8 mouse cellular contexts compared by ENCODE assay signal in genomic region chr5:97110697-97111096, GRCm38 (mm10). TPM values are rescaled to one million over a fixed set of nuclear protein-coding genes. Genes with fewer than 3 reads are reported as not detected.
DNase-seq lines count a peak whose midpoint lies in the region; ATAC-seq and TF ChIP-seq lines count a peak whose summit lies in the region.

No protein-coding gene starts in this region.

- H3K4me2 ChIP-seq in heart, embryonic 13.5 days, result peak overlapping the region; percentile 95
- peak overlapping the region; percentile 68 for H3K4me2 ChIP-seq in embryonic facial prominence, embryonic 11.5 days (ENCODE audit: low read depth, low read length)
- H3K4me2 ChIP-seq in limb, embryonic 13.5 days (replicated peaks), result peak overlapping the region; percentile 69
- H3K4me2 ChIP-seq in stomach, embryonic 14.5 days (replicated peaks; ENCODE audit: low read depth, low read length), result peak overlapping the region; percentile 64

- no peaks in the 10 kb centered on the region; the same call in 1 of the 2 replicates for H3K27me3 ChIP-seq in heart, embryonic 13.5 days (replicated peaks)
- H3K27me3 ChIP-seq in E14TG2a.4 (ENCODE audit: insufficient read depth, low read length), result peaks cover 8% of the 10 kb centered on the region; the same call in 1 of the 2 replicates
- H3K27me3 ChIP-seq in embryonic facial prominence, embryonic 11.5 days (ENCODE audit: control insufficient read depth, insufficient read depth, low read length), result no peaks in the 10 kb centered on the region
- no peaks in the 10 kb centered on the region for H3K27me3 ChIP-seq in limb, embryonic 13.5 days
- no peaks in the 10 kb centered on the region for H3K27me3 ChIP-seq in stomach, embryonic 14.5 days (ENCODE audit: control insufficient read depth, insufficient read depth, low read length)

- no peaks in the 10 kb centered on the region for H3K36me3 ChIP-seq in heart, embryonic 13.5 days
- H3K36me3 ChIP-seq in E14TG2a.4 (ENCODE audit: insufficient read depth, low read length), result peaks cover 24% of the 10 kb centered on the region
- no peaks in the 10 kb centered on the region for H3K36me3 ChIP-seq in embryonic facial prominence, embryonic 11.5 days (replicated peaks; ENCODE audit: control insufficient read depth, insufficient read depth, low read depth, low read length)
- H3K36me3 ChIP-seq in limb, embryonic 13.5 days, result peaks cover 12% of the 10 kb centered on the region; the same call in 1 of the 2 replicates
- H3K36me3 ChIP-seq in stomach, embryonic 14.5 days (ENCODE audit: control insufficient read depth, insufficient read depth, low read length), result no peaks in the 10 kb centered on the region

- no peak for ATAC-seq in heart, embryonic 13.5 days (ENCODE audit: extremely low read depth, insufficient number of reproducible peaks, low FRiP score, low TSS enrichment)
- ATAC-seq in embryonic facial prominence, embryonic 11.5 days (replicated peaks; ENCODE audit: insufficient number of reproducible peaks, low FRiP score, low TSS enrichment, low read depth), result no peak
- ATAC-seq in limb, embryonic 13.5 days (ENCODE audit: low FRiP score, low read depth), result no peak
- no peak for ATAC-seq in stomach, embryonic 14.5 days (ENCODE audit: insufficient number of reproducible peaks, insufficient read depth, low FRiP score, low read depth)

- TF ChIP-seq CTCF in E14TG2a.4 (conservative IDR thresholded peaks at IDR 0.05; ENCODE audit: low read length), result no peak

- H3K4me3 ChIP-seq in heart, embryonic 13.5 days, result peak overlapping the region; percentile 79
- H3K4me3 ChIP-seq in E14TG2a.4 (replicated peaks; ENCODE audit: low read length), result peak overlapping the region; percentile 91
- H3K4me3 ChIP-seq in embryonic facial prominence, embryonic 11.5 days (ENCODE audit: low read depth, low read length), result peak overlapping the region; percentile 67
- H3K4me3 ChIP-seq in limb, embryonic 13.5 days, result peak overlapping the region; percentile 71
- H3K4me3 ChIP-seq in stomach, embryonic 14.5 days (ENCODE audit: low read depth, low read length), result peak overlapping the region; percentile 54

- H3K9me3 ChIP-seq in heart, embryonic 13.5 days, result no peaks in the 10 kb centered on the region
- H3K9me3 ChIP-seq in E14TG2a.4 (ENCODE audit: low read length), result no peaks in the 10 kb centered on the region
- no peaks in the 10 kb centered on the region for H3K9me3 ChIP-seq in embryonic facial prominence, embryonic 11.5 days (replicated peaks; ENCODE audit: control insufficient read depth, low read length)
- H3K9me3 ChIP-seq in limb, embryonic 13.5 days, result no peaks in the 10 kb centered on the region
- H3K9me3 ChIP-seq in stomach, embryonic 14.5 days (ENCODE audit: control insufficient read depth, low read depth, low read length), result no peaks in the 10 kb centered on the region

- no peak overlapping the region for H3K27ac ChIP-seq in heart, embryonic 13.5 days (replicated peaks)
- H3K27ac ChIP-seq in embryonic facial prominence, embryonic 11.5 days (replicated peaks; ENCODE audit: low read depth, low read length), result no peak overlapping the region
- no peak overlapping the region for H3K27ac ChIP-seq in limb, embryonic 13.5 days
- no peak overlapping the region for H3K27ac ChIP-seq in stomach, embryonic 14.5 days (ENCODE audit: low read length)

- DNase-seq in heart, adult 9 months (ENCODE audit: low spot score in 2 of 2), result no peak
- DNase-seq in embryonic facial prominence, embryonic 11.5 days (ENCODE audit: low spot score), result no peak
- DNase-seq in embryo, embryonic 9.5 days (ENCODE audit: extremely low spot score), result no peak
- no peak for DNase-seq in adrenal gland, adult (ENCODE audit: inconsistent age in 2 of 2, low spot score in 1 of 2)

- WGBS in heart, embryonic 13.5 days, result 27% methylated on average over 5 of the region's 5 CpGs
- 12% methylated on average over 5 of the region's 5 CpGs for WGBS in embryonic facial prominence, embryonic 11.5 days
- WGBS in limb, embryonic 13.5 days, result 14% methylated on average over 5 of the region's 5 CpGs
- WGBS in stomach, embryonic 14.5 days, result 13% methylated on average over 5 of the region's 5 CpGs

- H3K9ac ChIP-seq in heart, embryonic 13.5 days, result peak overlapping the region; percentile 83
- peak overlapping the region; percentile 66 for H3K9ac ChIP-seq in embryonic facial prominence, embryonic 11.5 days (replicated peaks; ENCODE audit: low read length)
- H3K9ac ChIP-seq in limb, embryonic 13.5 days, result peak overlapping the region; percentile 73
- peak overlapping the region; percentile 43 for H3K9ac ChIP-seq in stomach, embryonic 14.5 days (replicated peaks; ENCODE audit: low read depth, low read length)

- H3K4me1 ChIP-seq in heart, embryonic 13.5 days, result peaks cover 11% of the 10 kb centered on the region
- peaks cover 13% of the 10 kb centered on the region for H3K4me1 ChIP-seq in E14TG2a.4 (replicated peaks; ENCODE audit: low read depth, low read length)
- no peaks in the 10 kb centered on the region for H3K4me1 ChIP-seq in embryonic facial prominence, embryonic 11.5 days (ENCODE audit: control insufficient read depth, insufficient read depth, low read length)
- H3K4me1 ChIP-seq in limb, embryonic 13.5 days, result peaks cover 16% of the 10 kb centered on the region
- 0 out of 2 replicates have a peak, but pooled peaks cover 2% of the 10 kb centered on the region for H3K4me1 ChIP-seq in stomach, embryonic 14.5 days (ENCODE audit: control insufficient read depth, insufficient read depth, low read length)

RNA-seq across cellular contexts. Expression of gene Paqr3, which starts 0.7 kb away (rescaled TPM):
- 1.7 and 1.8 TPM in 2 replicates for polyA plus RNA-seq in heart, embryonic 13.5 days (2015; fragmentation: Nextera tagmentation; extraction: Ambion mirVana)
- polyA plus RNA-seq in embryonic facial prominence, embryonic 11.5 days (2014; fragmentation: Nextera tagmentation; extraction: Ambion mirVana), result 9.3 and 10.4 TPM in 2 replicates
- polyA plus RNA-seq in limb, embryonic 13.5 days (2015; fragmentation: Nextera tagmentation; extraction: Ambion mirVana), result 5.9 and 6.0 TPM in 2 replicates
- 3.3 and 5.1 TPM in 2 replicates for polyA plus RNA-seq in stomach, embryonic 14.5 days (2014; fragmentation: Nextera tagmentation; extraction: Ambion mirVana)
